Mouse (Mus musculus) megakaryocyte, embryonic 14.5 days (primary cell): ENCODE measurements around the gene Cd247. TPM values are rescaled to one million over a fixed set of nuclear protein-coding genes. Genes with fewer than 3 reads are reported as not detected.
A peak's percentile ranks its signal among the peaks of the same experiment; 100 is the strongest.

ENCODE experiments used
- H3K27me3 ChIP-seq: replicated peaks from 2 replicates; pipeline ENCODE3; 2012; ENCODE audit warnings: inconsistent platforms
- H3K36me3 ChIP-seq: replicated peaks from 2 replicates; pipeline ENCODE3; 2012; ENCODE audit warnings: low read length, inconsistent platforms, mixed read lengths
- H3K4me1 ChIP-seq: 2 replicates; pipeline ENCODE4 v1.6.1; 2012; ENCODE audit warnings: inconsistent platforms
- H3K4me3 ChIP-seq: replicated peaks from 2 replicates; pipeline ENCODE3; 2012; ENCODE audit warnings: moderate library complexity, mild to moderate bottlenecking, inconsistent platforms
- H3K9me3 ChIP-seq: 2 replicates; pipeline ENCODE4 v1.6.1; 2012; ENCODE audit warnings: inconsistent platforms
- FLI1 ChIP-seq: IDR thresholded peaks from 2 replicates; pipeline ENCODE4 v1.6.1; 2012; ENCODE audit warnings: low read length, inconsistent platforms, mixed read lengths
- GATA1 ChIP-seq: IDR thresholded peaks from 3 replicates; pipeline ENCODE4 v1.6.1; 2012; ENCODE audit warnings: mixed read lengths, low read length, inconsistent platforms, borderline replicate concordance
- polyA plus RNA-seq: library from polyadenylated mRNA; stranded (reverse); fragments of >175 nt; gene quantifications from 2 replicates; pipeline ENCODE4 v1.2.3, GENCODE M21; 2012; ENCODE audit warnings: low replicate concordance; ENCODE audit not compliant: insufficient read depth

The Cd247 gene
- polyA plus RNA-seq, 1 experiment: not detected

DNA sequence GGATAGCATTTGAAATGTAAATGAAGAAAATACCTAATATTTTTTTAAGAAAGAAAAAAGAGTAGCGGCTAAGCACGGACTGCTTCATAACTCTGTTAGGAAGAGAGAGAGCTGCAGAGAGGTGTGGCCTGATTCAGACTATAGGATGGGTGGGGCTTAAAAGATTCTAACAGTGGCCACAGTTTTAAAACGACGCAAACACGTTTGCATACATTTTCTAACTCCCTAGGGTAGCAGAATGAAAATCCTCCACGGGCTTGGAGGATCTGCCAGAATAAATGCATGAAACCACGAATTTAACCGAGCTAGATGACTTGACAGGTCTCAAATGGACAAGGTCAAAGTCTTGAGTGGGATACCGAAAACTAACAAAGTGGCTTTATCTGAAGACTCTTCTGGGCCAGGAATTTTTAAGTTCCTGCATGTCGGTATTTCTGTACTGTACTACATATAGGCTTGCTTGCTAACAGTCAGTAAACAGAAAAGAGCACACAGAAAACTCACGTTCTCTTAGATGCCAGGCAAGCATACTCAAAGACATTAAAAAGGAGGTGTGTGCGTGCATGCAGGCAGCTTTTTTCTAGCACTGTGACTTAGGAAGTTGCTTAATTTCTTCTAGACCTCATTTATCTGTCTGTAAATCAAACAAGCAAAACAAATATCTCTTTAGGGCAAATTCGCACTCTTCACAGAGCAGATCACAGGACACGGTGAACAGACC lies 25.4 kb upstream of the Cd247 start:
- peaks cover 67% of the 10 kb centered on the region for H3K4me1 ChIP-seq
- no peaks in the 10 kb centered on the region for H3K9me3 ChIP-seq
- H3K4me3 ChIP-seq: peak overlapping the region; percentile 93
- H3K27me3 ChIP-seq: peaks cover 2% of the 10 kb centered on the region
- peaks cover 23% of the 10 kb centered on the region for H3K36me3 ChIP-seq
- TF ChIP-seq GATA1 (no peak), FLI1 (no peak)

DNA sequence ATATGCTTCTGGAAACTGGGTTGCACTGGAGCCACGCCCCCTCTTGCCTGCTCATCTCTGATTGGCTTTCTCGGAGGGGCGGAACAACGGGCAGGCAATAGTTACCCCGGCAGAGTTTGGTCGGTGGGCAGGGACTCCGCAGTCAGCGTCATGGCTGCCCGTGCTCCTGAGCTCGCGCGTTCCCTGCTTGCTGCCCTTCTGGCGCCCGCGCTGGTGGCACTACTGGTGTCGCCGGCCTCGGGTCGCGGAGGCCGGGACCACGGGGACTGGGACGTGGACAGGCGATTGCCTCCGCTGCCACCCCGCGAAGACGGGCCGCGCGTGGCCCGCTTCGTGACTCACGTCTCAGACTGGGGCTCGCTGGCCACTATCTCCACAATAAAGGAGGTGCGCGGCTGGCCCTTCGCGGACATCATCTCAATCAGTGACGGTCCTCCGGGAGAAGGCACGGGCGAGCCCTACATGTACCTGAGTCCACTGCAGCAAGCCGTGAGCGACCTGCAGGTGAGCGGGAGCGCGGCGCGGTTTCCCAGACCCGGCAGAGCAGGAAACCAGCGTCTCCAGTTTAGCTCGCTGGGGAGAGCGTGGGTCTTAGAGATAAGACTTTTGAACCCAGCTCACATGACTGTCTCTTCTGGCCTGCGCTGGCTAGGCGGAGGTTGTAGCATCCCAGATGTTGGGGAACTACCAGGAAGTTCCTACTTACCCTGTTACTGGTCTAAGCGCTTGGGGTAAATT lies 24.7 kb upstream of the Cd247 start, which contains the start of gene Creg1:
TSS of gene Creg1 (plus strand) at position 112 of the 738 bp plus-strand sequence.
- peaks cover 74% of the 10 kb centered on the region for H3K4me1 ChIP-seq
- TF ChIP-seq FLI1 (no peak), GATA1 (no peak)

DNA sequence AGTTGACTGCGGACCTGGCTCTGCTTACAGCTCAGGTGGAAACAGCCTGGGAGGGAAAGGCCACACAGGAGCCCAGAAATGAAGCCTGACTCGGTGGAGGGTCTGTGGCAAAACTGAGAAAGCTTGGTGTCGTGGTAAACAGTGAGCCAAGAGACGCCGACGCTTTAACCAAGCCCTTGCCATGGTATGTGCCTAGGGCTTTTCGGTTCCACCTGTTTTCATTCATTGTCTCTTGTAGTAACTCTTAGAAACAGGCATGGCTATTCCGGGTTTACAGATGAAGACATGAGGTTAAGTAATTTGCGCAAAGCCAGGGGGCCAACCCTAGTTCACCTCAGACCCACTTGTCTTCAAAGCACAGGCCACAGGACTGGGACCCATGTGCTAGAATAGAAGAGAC lies 23.9 kb upstream of the Cd247 start:
- H3K4me3 ChIP-seq: peak overlapping the region; percentile 93
- H3K27me3 ChIP-seq: peaks cover 2% of the 10 kb centered on the region
- peaks cover 28% of the 10 kb centered on the region for H3K36me3 ChIP-seq
- H3K9me3 ChIP-seq: no peaks in the 10 kb centered on the region
- H3K4me1 ChIP-seq: peaks cover 82% of the 10 kb centered on the region
- TF ChIP-seq GATA1: no peak
- TF ChIP-seq FLI1: no peak

More for the DNA sequence above, 24.7 kb upstream of the Cd247 start, which contains the start of gene Creg1:
- Histone ChIP-seq H3K9me3 (no peaks in the 10 kb centered on the region), H3K36me3 (peaks cover 26% of the 10 kb centered on the region), H3K4me3 (peak within 1 kb of the TSS; percentile 93), H3K27me3 (peaks cover 2% of the 10 kb centered on the region)

DNA sequence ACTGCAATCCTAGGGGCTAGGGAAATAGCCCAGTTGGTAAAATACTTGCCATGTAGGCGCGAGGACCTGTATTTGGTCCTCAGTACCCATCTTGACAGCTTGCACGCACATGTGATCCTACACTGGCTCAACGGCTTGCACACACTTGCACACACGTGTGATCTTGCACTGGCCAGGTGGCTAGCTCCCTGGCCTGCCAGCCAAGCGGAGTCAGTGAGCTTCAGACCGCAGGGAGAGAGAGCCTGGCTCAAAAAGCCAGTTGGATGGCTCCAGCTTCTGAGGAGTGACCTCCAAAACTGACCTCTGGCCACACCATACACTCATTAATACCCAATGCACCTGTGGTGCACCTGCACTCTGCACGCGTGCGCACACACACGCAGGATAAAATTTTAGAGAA lies 23.4 kb upstream of the Cd247 start:
- Histone ChIP-seq H3K4me1 (peaks cover 87% of the 10 kb centered on the region), H3K27me3 (peaks cover 2% of the 10 kb centered on the region), H3K4me3 (peak overlapping the region; percentile 93), H3K9me3 (no peaks in the 10 kb centered on the region), H3K36me3 (peaks cover 33% of the 10 kb centered on the region)
- TF ChIP-seq GATA1 (no peak), FLI1 (no peak)

DNA sequence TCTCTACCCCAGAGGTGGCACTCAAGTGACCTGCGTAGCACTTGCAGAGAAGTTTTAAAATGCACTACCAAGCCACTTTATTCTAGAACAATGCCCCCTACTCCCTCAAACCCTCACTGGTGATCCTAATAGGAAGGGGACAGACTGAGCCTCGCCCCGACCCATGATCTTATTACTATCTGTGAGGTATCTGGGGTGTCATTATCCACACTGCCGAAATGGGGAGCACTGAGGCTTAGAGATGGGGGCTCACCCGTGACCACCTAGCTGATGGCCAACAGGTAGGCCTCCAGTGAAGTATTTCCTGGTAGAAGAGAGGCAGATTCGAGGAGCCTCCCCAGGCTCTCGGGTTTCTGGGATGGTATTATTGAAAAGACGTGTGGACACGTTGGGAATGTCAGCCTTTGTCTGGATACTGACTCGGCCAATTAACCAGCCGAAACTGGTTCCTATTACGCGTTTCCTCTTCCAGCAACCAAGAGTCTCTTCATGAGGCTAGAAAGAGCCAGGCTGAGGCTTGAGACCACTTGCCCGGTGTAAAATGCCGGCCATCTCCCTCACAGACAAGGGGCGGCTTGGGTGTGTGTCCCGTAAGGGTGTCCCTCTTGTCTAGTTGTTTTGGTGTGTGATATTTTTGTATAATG lies 22.7 kb upstream of the Cd247 start:
- Histone ChIP-seq H3K4me3 (peak overlapping the region; percentile 93), H3K9me3 (no peaks in the 10 kb centered on the region), H3K27me3 (no peaks in the 10 kb centered on the region), H3K36me3 (peaks cover 40% of the 10 kb centered on the region), H3K4me1 (peaks cover 90% of the 10 kb centered on the region)
- TF ChIP-seq FLI1 (no peak), GATA1 (no peak)

DNA sequence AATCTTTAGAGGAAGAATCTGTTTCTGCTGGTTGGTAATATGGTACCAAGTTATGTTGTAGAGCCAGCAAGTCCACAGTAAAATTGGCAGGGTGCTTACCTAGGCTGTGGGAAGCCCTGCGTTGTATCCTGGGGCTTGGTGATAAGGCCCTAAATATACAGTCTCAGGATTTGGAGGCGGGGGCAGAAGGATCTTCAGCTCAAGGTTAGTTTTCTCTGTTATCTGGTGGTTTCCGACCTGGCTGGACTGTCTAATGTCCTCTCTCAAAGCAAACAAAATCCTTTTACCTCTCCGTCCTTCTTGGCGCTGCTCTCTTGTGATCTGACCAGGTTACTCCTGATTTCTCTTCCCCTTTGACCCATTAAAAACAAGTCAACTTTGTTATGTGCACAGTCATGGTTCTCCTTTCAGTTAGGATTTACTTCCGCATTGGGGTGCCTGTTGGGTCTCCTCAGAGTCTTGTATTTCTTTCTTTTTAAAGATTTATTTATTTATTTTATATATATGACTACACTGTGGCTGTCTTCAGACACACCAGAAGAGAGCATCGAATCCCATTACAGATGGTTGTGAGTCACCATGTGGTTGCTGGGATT lies 22.1 kb upstream of the Cd247 start:
- no peaks in the 10 kb centered on the region for H3K9me3 ChIP-seq
- no peak for TF ChIP-seq GATA1
- TF ChIP-seq FLI1: no peak
- H3K4me1 ChIP-seq: peaks cover 90% of the 10 kb centered on the region
- H3K36me3 ChIP-seq: peaks cover 46% of the 10 kb centered on the region
- no peaks in the 10 kb centered on the region for H3K27me3 ChIP-seq
- H3K4me3 ChIP-seq: peak overlapping the region; percentile 93

DNA sequence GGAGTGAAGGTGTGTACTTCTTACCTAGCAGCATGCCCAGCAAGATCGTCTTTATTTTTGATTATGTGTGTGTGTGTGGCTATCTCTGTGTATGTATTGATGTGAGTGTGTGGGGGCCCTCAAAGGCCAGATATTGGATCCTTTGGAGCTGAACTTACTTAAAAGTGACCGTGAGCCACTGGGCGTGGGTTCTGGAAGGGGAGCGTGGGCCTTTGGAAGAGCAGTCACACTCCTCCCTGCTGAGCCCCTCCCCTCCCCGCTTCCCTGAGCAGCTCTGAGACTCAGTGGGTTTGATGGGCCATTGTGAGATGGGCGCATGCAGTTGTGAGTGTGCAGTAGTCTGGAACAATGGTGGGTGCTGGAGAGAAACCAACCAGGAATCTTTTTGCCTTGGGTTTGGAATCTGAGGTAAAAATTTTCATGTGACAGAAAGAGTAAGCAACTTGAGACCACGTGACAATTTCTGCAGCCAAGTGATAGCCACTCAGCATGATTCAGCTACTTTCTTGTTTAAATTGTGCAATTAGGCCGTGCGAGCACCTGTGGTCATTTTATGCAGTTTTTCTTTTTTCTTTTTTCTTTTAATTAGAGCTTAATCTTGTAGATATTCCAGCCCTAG lies 19.5 kb upstream of the Cd247 start:
- no peaks in the 10 kb centered on the region for H3K27me3 ChIP-seq
- no peak for TF ChIP-seq GATA1
- no peak for TF ChIP-seq FLI1
- peaks cover 71% of the 10 kb centered on the region for H3K36me3 ChIP-seq
- no peaks in the 10 kb centered on the region for H3K9me3 ChIP-seq
- H3K4me1 ChIP-seq: peaks cover 88% of the 10 kb centered on the region
- peak overlapping the region; percentile 89 for H3K4me3 ChIP-seq

DNA sequence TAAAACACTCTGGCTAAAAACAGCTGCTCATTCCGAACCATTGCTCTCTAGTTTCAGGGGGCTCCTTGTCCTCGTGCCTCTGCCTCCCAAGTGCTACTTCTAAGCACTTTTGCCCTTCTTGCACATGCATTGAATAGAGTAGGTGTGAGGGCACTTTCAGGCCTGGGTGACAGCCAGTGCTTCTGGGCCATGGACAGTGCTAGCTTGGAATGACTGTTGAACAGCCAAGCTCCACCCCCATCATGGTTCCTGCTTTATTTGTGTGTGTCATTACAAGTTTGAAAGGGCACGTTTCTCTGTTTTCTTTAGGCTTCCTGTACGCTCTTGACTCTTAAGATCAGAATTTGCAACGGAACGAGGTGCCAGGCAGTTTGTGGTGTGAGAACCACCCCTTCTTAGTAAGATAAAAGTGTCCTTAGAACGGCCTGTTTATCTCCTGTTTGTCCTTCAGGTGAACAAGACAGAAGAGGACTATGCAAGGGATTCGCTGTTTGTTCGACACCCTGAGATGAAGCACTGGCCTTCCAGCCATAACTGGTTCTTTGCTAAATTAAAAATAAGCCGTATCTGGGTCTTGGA lies 18.2 kb upstream of the Cd247 start:
- Histone ChIP-seq H3K27me3 (no peaks in the 10 kb centered on the region), H3K4me1 (peaks cover 79% of the 10 kb centered on the region), H3K4me3 (peak overlapping the region; percentile 51), H3K36me3 (peaks cover 77% of the 10 kb centered on the region), H3K9me3 (no peaks in the 10 kb centered on the region)
- no peak for TF ChIP-seq GATA1

DNA sequence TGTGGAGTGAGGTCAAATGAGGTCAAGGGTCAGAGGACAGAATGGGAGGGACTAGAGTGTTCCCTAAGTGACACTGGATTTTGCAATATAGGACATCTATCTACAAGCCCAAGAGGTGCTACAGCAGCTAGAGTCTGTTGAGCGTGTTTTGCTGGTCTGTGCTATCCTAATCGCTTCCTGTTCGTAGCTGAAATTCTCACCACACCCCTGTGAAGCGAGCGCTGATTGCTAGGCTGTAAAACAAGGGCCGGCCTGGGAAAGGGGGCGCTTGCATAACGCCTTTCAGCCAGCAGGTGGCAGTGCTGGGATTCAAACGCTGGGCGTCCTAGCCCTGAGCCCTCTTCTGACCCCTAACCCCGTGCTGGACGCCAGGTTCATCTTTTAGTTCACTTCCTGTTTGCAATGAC lies 17.0 kb upstream of the Cd247 start:
- no peak for TF ChIP-seq GATA1
- TF ChIP-seq FLI1: no peak
- H3K4me3 ChIP-seq: peak overlapping the region; percentile 0
- H3K27me3 ChIP-seq: no peaks in the 10 kb centered on the region
- H3K36me3 ChIP-seq: peaks cover 67% of the 10 kb centered on the region
- peaks cover 75% of the 10 kb centered on the region for H3K4me1 ChIP-seq
- no peaks in the 10 kb centered on the region for H3K9me3 ChIP-seq
